Mouse (Mus musculus) embryonic facial prominence, embryonic 13.5 days (tissue): ENCODE data around the gene Inpp5e. TPM values are rescaled to one million over a fixed set of nuclear protein-coding genes. Genes with fewer than 3 reads are reported as not detected.
A peak's percentile ranks its signal among the peaks of the same experiment; 100 is the strongest.
"Not testable (repeated sequence)": the region's sequence is repeated elsewhere in the genome, so short reads cannot be mapped to it uniquely, and the experiment has no call there.

ENCODE experiments used
- ATAC-seq: fragments of 200-750 bp; cut with Nextera tagmentation; 2 replicates; pipeline ENCODE4 v1.8.0; 2017; ENCODE audit warnings: low read depth; ENCODE audit not compliant: insufficient number of reproducible peaks, insufficient read depth, low FRiP score, low TSS enrichment
- H3K27ac ChIP-seq: fragments of 300-500 bp; sonication (generic); 2 replicates; pipeline ENCODE4 v1.5.1; 2015; ENCODE audit warnings: moderate library complexity, mild to moderate bottlenecking, inconsistent platforms
- H3K27me3 ChIP-seq: fragments of 300-500 bp; sonication (generic); 2 replicates; pipeline ENCODE4 v1.6.1; 2015; ENCODE audit warnings: mild to moderate bottlenecking, inconsistent platforms
- H3K36me3 ChIP-seq: fragments of 300-500 bp; sonication (generic); 2 replicates; pipeline ENCODE4 v1.6.1; 2015; ENCODE audit warnings: mild to moderate bottlenecking, inconsistent platforms
- H3K4me1 ChIP-seq: fragments of 300-500 bp; sonication (generic); 2 replicates; pipeline ENCODE4 v1.6.1; 2015; ENCODE audit warnings: inconsistent platforms
- H3K4me2 ChIP-seq: fragments of 300-500 bp; sonication (generic); 2 replicates; pipeline ENCODE4 v1.6.1; 2015; ENCODE audit warnings: moderate library complexity, mild to moderate bottlenecking, inconsistent platforms
- H3K4me3 ChIP-seq: fragments of 300-500 bp; sonication (generic); 2 replicates; pipeline ENCODE4 v1.5.1; 2015; ENCODE audit warnings: mild to moderate bottlenecking, inconsistent platforms
- H3K9ac ChIP-seq: fragments of 300-500 bp; sonication (generic); 2 replicates; pipeline ENCODE4 v1.6.1; 2015; ENCODE audit warnings: mild to moderate bottlenecking, inconsistent platforms
- H3K9me3 ChIP-seq: fragments of 300-500 bp; sonication (generic); 2 replicates; pipeline ENCODE4 v1.6.1; 2016; ENCODE audit warnings: inconsistent platforms
- WGBS: fragments of 180-500 bp; shearing (Covaris S2); methylation state at CpG from one replicate; pipeline ENCODE4 v1.1.7; 2015; ENCODE audit warnings: mixed read lengths; 5-methylcytosine and 5-hydroxymethylcytosine counted together
- polyA plus RNA-seq: library from polyadenylated mRNA; unstranded; fragments of >200 nt; fragmentation: Nextera tagmentation; extraction: Ambion mirVana; gene quantifications from 2 replicates; pipeline ENCODE4 v1.2.1, GENCODE M21; 2015

Inpp5e gene
- polyA plus RNA-seq, 1 experiment from 2014 or later = 24.2 TPM

- peak overlapping the region; percentile 95 for H3K4me2 ChIP-seq
- peak overlapping the region; percentile 97 for H3K4me3 ChIP-seq
- under 1% methylated on average over 45 of the region's 45 CpGs for whole genome bisulfite sequencing
- peaks cover 75% of the 10 kb centered on the region for H3K36me3 ChIP-seq
- peak overlapping the region; percentile 69 for H3K27ac ChIP-seq
- H3K4me1 ChIP-seq = peaks cover 22% of the 10 kb centered on the region
- peak overlapping the region; percentile 95 for H3K9ac ChIP-seq
- H3K9me3 ChIP-seq = no peaks in the 10 kb centered on the region
- ATAC-seq = peak; percentile 6; the same call in 1 of the 2 replicates
- H3K27me3 ChIP-seq = no peaks in the 10 kb centered on the region
Observed at GRCm38 (mm10) chr2:26388682-26389153, 20.3 kb downstream of the Inpp5e start.

- peaks cover 75% of the 10 kb centered on the region for H3K36me3 ChIP-seq
- peaks cover 22% of the 10 kb centered on the region for H3K4me1 ChIP-seq
- ATAC-seq = no peak
- no peaks in the 10 kb centered on the region for H3K9me3 ChIP-seq
- peak overlapping the region; percentile 95 for H3K9ac ChIP-seq
- WGBS = 87% methylated on average over 3 of the region's 3 CpGs
- H3K27me3 ChIP-seq = no peaks in the 10 kb centered on the region
- H3K27ac ChIP-seq = no peak overlapping the region
- peak overlapping the region; percentile 97; the same call in 1 of the 2 replicates for H3K4me3 ChIP-seq
- H3K4me2 ChIP-seq = peak overlapping the region; percentile 95
Observed at GRCm38 (mm10) chr2:26387713-26388112, 21.3 kb downstream of the Inpp5e start.

GRCm38 (mm10) chr2:26380871-26381270, 28.1 kb downstream of the Inpp5e start:
- not testable (repeated sequence) for H3K4me1 ChIP-seq, H3K9me3 ChIP-seq, ATAC-seq, H3K27ac ChIP-seq, H3K27me3 ChIP-seq
- peak overlapping the region; percentile 89 for H3K9ac ChIP-seq
- H3K4me2 ChIP-seq = peak overlapping the region; percentile 93
- 33% methylated on average over 6 of the region's 6 CpGs for WGBS
- H3K4me3 ChIP-seq = peak overlapping the region; percentile 92
- H3K36me3 ChIP-seq = peaks cover 66% of the 10 kb centered on the region

- H3K36me3 ChIP-seq = peaks cover 66% of the 10 kb centered on the region
Observed at GRCm38 (mm10) chr2:26380131-26380771, 28.8 kb downstream of the Inpp5e start, which contains the start of gene Snapc4. TSS of gene Snapc4 (minus strand) at chr2:26380653.

GRCm38 (mm10) chr2:26372396-26372795, 36.6 kb downstream of the Inpp5e start:
- no peak overlapping the region for H3K4me3 ChIP-seq
- H3K4me2 ChIP-seq = no peak overlapping the region
- no peak overlapping the region for H3K27ac ChIP-seq
- no peak overlapping the region for H3K9ac ChIP-seq
- H3K27me3 ChIP-seq = no peaks in the 10 kb centered on the region
- no peaks in the 10 kb centered on the region for H3K4me1 ChIP-seq
- no peak for ATAC-seq
- WGBS = 94% methylated on average over 8 of the region's 8 CpGs
- peaks cover 99% of the 10 kb centered on the region for H3K36me3 ChIP-seq
- no peaks in the 10 kb centered on the region for H3K9me3 ChIP-seq

More at GRCm38 (mm10) chr2:26380131-26380771, 28.8 kb downstream of the Inpp5e start, which contains the start of gene Snapc4:
- Histone ChIP-seq H3K4me2 (peak within 1 kb of the TSS; percentile 93), H3K9ac (peak within 1 kb of the TSS; percentile 89), H3K4me1 (peaks cover 5% of the 10 kb centered on the region), H3K9me3 (no peaks in the 10 kb centered on the region), H3K27me3 (no peaks in the 10 kb centered on the region), H3K27ac (peak within 1 kb of the TSS; percentile 68), H3K4me3 (peak within 1 kb of the TSS; percentile 92)
- peak; percentile 88 for ATAC-seq
- WGBS = 1% methylated on average over 38 of the region's 38 CpGs

GRCm38 (mm10) chr2:26368572-26368971, 40.4 kb downstream of the Inpp5e start:
- no peak overlapping the region for H3K27ac ChIP-seq
- no peak overlapping the region for H3K9ac ChIP-seq
- H3K36me3 ChIP-seq = peaks cover 99% of the 10 kb centered on the region
- H3K4me1 ChIP-seq = no peaks in the 10 kb centered on the region
- 89% methylated on average over 1 of the region's 1 CpGs for WGBS
- no peaks in the 10 kb centered on the region for H3K9me3 ChIP-seq
- no peak overlapping the region for H3K4me3 ChIP-seq
- no peak overlapping the region for H3K4me2 ChIP-seq
- no peaks in the 10 kb centered on the region for H3K27me3 ChIP-seq
- ATAC-seq = no peak

- Histone ChIP-seq H3K36me3 (peaks cover 99% of the 10 kb centered on the region), H3K4me3 (no peak overlapping the region), H3K27me3 (no peaks in the 10 kb centered on the region), H3K9me3 (no peaks in the 10 kb centered on the region), H3K9ac (no peak overlapping the region), H3K27ac (no peak overlapping the region), H3K4me1 (no peaks in the 10 kb centered on the region), H3K4me2 (no peak overlapping the region)
- WGBS = 94% methylated on average over 6 of the region's 6 CpGs
- ATAC-seq = no peak
Observed at GRCm38 (mm10) chr2:26367911-26368310, 41.1 kb downstream of the Inpp5e start.

GRCm38 (mm10) chr2:26364738-26365465, 44.1 kb downstream of the Inpp5e start:
- no peak for ATAC-seq
- H3K4me2 ChIP-seq = no peak overlapping the region
- 88% methylated on average over 10 of the region's 10 CpGs for WGBS
- H3K4me1 ChIP-seq = no peaks in the 10 kb centered on the region
- H3K27ac ChIP-seq = no peak overlapping the region; the same call in 1 of the 2 replicates
- no peak overlapping the region for H3K9ac ChIP-seq
- no peak overlapping the region for H3K4me3 ChIP-seq
- H3K27me3 ChIP-seq = no peaks in the 10 kb centered on the region
- peaks cover 77% of the 10 kb centered on the region for H3K36me3 ChIP-seq
- no peaks in the 10 kb centered on the region for H3K9me3 ChIP-seq

GRCm38 (mm10) chr2:26363481-26363880, 45.5 kb downstream of the Inpp5e start:
- ATAC-seq = no peak
- Histone ChIP-seq H3K9me3 (no peaks in the 10 kb centered on the region), H3K4me3 (no peak overlapping the region), H3K4me1 (no peaks in the 10 kb centered on the region), H3K36me3 (peaks cover 63% of the 10 kb centered on the region), H3K27me3 (no peaks in the 10 kb centered on the region), H3K9ac (no peak overlapping the region), H3K4me2 (no peak overlapping the region), H3K27ac (no peak overlapping the region)
- WGBS = 86% methylated on average over 5 of the region's 5 CpGs

- WGBS = 83% methylated on average over 5 of the region's 5 CpGs
- H3K9ac ChIP-seq = no peak overlapping the region
- peaks cover 58% of the 10 kb centered on the region for H3K36me3 ChIP-seq
- no peak overlapping the region for H3K4me2 ChIP-seq
- H3K27me3 ChIP-seq = no peaks in the 10 kb centered on the region
- H3K9me3 ChIP-seq = no peaks in the 10 kb centered on the region
- H3K4me3 ChIP-seq = no peak overlapping the region
- H3K4me1 ChIP-seq = no peaks in the 10 kb centered on the region
- H3K27ac ChIP-seq = no peak overlapping the region
- no peak for ATAC-seq
Observed at GRCm38 (mm10) chr2:26362991-26363390, 46.0 kb downstream of the Inpp5e start.

GRCm38 (mm10) chr2:26360772-26361171, 48.2 kb downstream of the Inpp5e start, which contains the start of gene Card9:
TSS of gene Card9 (minus strand) at chr2:26360918.
- no peaks in the 10 kb centered on the region for H3K27me3 ChIP-seq
- no peak within 1 kb of the TSS for H3K9ac ChIP-seq
- no peak within 1 kb of the TSS; the same call in 1 of the 2 replicates for H3K27ac ChIP-seq
- ATAC-seq = no peak
- no peak within 1 kb of the TSS for H3K4me2 ChIP-seq
- no peaks in the 10 kb centered on the region for H3K9me3 ChIP-seq
- 53% methylated on average over 3 of the region's 3 CpGs for WGBS
- H3K36me3 ChIP-seq = peaks cover 36% of the 10 kb centered on the region
- H3K4me3 ChIP-seq = no peak within 1 kb of the TSS
- H3K4me1 ChIP-seq = no peaks in the 10 kb centered on the region
